Mouse (Mus musculus) heart, postnatal 0 days (tissue): Measurements from ENCODE around the gene Grin2d.

Source experiments
- CTCF ChIP-seq: IDR thresholded peaks from 2 replicates; pipeline ENCODE4 v1.5.1; 2016; ENCODE audit warnings: antibody characterized with exemption, control low read depth, low read depth
- EP300 ChIP-seq: IDR thresholded peaks from 2 replicates; pipeline ENCODE4 v1.6.1; 2016; ENCODE audit warnings: antibody characterized with exemption, low read depth

DNA sequence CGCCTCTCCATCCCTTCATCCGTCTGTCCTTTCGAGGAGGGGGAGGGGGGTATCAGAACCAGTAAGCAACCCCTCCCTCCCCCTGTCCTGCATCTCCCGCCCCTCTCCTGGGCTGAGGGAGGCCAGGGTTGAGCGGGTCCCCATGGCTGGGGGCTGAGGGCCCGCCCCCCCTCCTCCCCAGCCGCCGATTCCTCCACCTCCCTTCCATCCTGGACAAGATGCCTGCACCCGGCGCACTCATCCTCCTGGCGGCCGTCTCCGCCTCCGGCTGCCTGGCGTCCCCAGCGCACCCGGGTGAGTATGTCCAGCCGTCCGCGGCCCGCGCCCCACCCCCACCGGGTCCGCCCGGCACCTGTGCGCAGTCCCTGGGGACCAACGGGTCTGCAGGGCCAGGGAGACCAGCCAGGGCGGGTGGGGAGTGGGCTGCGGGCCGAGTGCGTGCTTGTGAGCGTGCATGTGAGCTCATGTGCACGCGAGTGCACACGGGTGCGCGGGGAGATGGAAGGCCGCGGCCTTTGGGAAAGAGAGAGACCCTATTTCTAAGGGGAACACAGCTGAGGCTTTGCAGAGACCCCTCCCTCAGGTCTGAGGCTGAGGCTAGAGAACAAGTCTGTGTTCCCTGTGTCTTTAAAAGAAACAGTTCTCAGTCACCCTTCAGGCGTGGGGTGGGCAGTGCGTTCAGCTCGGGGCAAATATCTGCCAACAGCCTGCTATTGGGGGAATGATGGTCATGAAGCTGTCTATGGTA lies 92.6 kb downstream of the Grin2d start:
- TF ChIP-seq CTCF (no peak), EP300 (no peak)
